Mouse (Mus musculus) lung, adult 2 months (tissue): ENCODE measurements at regions not wholly inside any gene's neighbourhood (a gene's known extent, or its start where the extent isn't known, plus 50 kb on each side); places are given as distances from the start of the nearest gene placed in this dataset.

Experiments
- CTCF ChIP-seq: fragments of 200-500 bp; IDR thresholded peaks from 2 replicates; pipeline ENCODE4 v1.5.1; 2011; ENCODE audit warnings: mild to moderate bottlenecking, low read length, control low read depth; ENCODE audit not compliant: insufficient read depth
- POLR2A ChIP-seq: fragments of 200-500 bp; IDR thresholded peaks from 2 replicates; pipeline ENCODE4 v1.6.1; 2011; ENCODE audit warnings: low read depth, mild to moderate bottlenecking, control low read depth, low read length, borderline replicate concordance; ENCODE audit errors: extremely low read depth

DNA sequence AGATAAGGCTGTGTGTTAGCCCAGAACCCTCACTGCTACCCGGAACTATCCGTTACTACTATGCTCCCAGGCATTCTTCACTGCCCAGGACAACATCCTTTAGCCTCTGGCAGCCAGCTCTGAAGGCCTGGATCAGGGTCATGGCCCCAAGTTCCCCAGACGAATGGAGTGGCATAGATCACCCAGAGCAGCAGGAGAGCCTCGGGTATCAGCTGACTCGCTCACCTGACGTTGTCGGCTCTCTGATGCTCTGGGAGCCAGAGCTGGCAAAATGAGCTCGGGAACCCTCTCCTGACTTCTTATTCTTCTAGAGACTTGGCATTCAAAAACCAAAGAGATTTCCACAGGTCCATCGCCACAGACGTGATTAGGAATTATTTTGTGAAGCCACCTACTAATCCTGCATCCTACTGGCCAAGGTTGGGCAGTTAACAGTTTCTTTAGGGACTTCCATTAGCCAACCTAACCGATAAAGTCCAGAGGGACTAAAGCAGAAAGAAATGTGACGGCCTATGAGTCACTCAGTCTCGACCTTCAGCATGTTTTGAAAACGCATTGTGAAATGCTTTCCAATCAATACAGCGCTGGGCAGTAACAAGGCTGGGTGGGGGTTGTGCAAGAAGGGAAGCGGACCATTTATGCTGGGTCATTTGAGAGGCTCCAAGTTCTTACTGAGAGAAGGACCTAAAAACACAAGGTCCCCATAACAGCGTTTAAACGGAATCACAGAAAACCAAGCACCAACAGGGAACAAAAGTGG is 193.7 kb upstream of the Lpp start:
- TF ChIP-seq CTCF (no peak), POLR2A (no peak)
